Mouse (Mus musculus): ENCODE data around the gene Cts6.

DNA sequence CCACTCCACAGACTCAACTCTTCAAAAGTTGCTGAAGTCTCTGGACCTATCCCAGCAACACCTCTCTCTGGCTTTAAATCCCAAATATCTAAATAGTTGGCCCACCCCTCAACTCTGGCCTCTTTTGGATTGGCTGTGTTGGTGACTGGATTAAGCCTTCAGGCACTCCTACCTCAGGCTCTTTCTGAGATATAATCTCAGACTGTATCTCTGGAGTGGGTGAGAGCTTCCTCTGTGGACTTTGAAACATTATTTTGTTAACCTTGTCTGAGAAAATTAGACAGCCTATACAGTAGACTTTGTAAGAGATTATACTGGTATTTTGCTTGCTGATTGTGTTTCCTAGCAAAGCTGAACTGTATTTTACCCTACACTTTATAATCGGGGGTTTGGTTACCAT lies 39.1 kb downstream of the Cts6 start, which contains the start of gene Ctsr:
- TF ChIP-seq CTCF (IDR thresholded peaks at IDR 0.05) (no peak), EP300 (IDR thresholded peaks at IDR 0.05) (no peak)
